ENCODE assay signal across 8 mouse cellular contexts in the genomic region with DNA sequence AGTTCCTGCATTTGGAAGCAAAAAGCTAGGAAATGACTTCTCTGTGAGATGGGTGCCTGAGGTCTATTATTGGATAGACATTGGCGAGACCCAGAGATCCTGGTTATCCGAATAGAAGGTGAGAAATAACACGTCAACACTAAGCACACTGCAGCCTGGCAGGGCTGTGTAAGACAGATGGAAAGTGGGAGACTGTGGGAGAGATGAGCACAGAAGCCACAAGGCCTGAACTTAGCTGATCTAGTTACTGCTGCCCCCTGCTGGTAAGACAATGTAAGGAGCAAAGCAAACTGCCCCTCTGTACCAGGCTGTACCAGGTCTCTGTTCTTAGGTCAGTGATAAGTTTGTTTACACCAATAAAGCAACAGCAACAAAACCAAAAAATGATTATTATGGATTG. TPM values are rescaled to one million over a fixed set of nuclear protein-coding genes. Genes with fewer than 3 reads are reported as not detected.
DNase-seq lines count a peak whose midpoint lies in the region; ATAC-seq and TF ChIP-seq lines count a peak whose summit lies in the region.

No protein-coding gene starts in this region.

- H3K4me2 ChIP-seq in embryonic facial prominence, embryonic 13.5 days: no peak overlapping the region
- H3K4me2 ChIP-seq in kidney, postnatal 0 days (ENCODE audit: low read length): no peak overlapping the region

- H3K4me3 ChIP-seq in bone marrow, adult 2 months (replicated peaks; ENCODE audit: control insufficient read depth, low read depth, low read length): no peak overlapping the region
- no peak overlapping the region for H3K4me3 ChIP-seq in embryonic facial prominence, embryonic 13.5 days
- H3K4me3 ChIP-seq in heart, embryonic 10.5 days: no peak overlapping the region
- H3K4me3 ChIP-seq in kidney, postnatal 0 days (replicated peaks; ENCODE audit: low read depth, low read length): no peak overlapping the region

- H3K27ac ChIP-seq in bone marrow, adult 2 months (ENCODE audit: control insufficient read depth, insufficient read depth, low read depth, low read length, poor library complexity): no peak overlapping the region
- no peak overlapping the region for H3K27ac ChIP-seq in embryonic facial prominence, embryonic 13.5 days
- no peak overlapping the region for H3K27ac ChIP-seq in heart, embryonic 10.5 days
- no peak overlapping the region for H3K27ac ChIP-seq in kidney, postnatal 0 days

- TF ChIP-seq CTCF in bone marrow, adult 2 months (IDR thresholded peaks at IDR 0.05; ENCODE audit: control insufficient read depth, insufficient read depth, low read length): peak; percentile 86
- TF ChIP-seq CTCF in kidney, postnatal 0 days (IDR thresholded peaks at IDR 0.05; ENCODE audit: low read depth): peak; percentile 94

- WGBS in bone marrow, adult 2 months: 28% methylated on average over 3 of the region's 3 CpGs
- WGBS in embryonic facial prominence, embryonic 13.5 days: 20% methylated on average over 3 of the region's 3 CpGs
- WGBS in heart, embryonic 10.5 days: 15% methylated on average over 3 of the region's 3 CpGs
- WGBS in kidney, postnatal 0 days: 27% methylated on average over 3 of the region's 3 CpGs

- ATAC-seq in embryonic facial prominence, embryonic 13.5 days (ENCODE audit: insufficient number of reproducible peaks, insufficient read depth, low FRiP score, low TSS enrichment, low read depth): peak; percentile 74; the same call in 1 of the 2 replicates
- ATAC-seq in kidney, postnatal 0 days (replicated peaks; ENCODE audit: low FRiP score, low read depth): peak; percentile 80

- no peak for TF ChIP-seq POLR2A in bone marrow, adult 2 months (IDR thresholded peaks at IDR 0.05; ENCODE audit: borderline replicate concordance, control insufficient read depth, low read depth, low read length)

- H3K36me3 ChIP-seq in embryonic facial prominence, embryonic 13.5 days: no peaks in the 10 kb centered on the region
- no peaks in the 10 kb centered on the region for H3K36me3 ChIP-seq in heart, embryonic 10.5 days
- H3K36me3 ChIP-seq in kidney, postnatal 0 days (ENCODE audit: insufficient read depth, low read length): no peaks in the 10 kb centered on the region

- H3K27me3 ChIP-seq in embryonic facial prominence, embryonic 13.5 days: no peaks in the 10 kb centered on the region
- H3K27me3 ChIP-seq in heart, embryonic 10.5 days (ENCODE audit: insufficient read depth, poor library complexity, severe bottlenecking): no peaks in the 10 kb centered on the region
- H3K27me3 ChIP-seq in kidney, postnatal 0 days (ENCODE audit: insufficient read depth, low read length): no peaks in the 10 kb centered on the region

- no peaks in the 10 kb centered on the region for H3K4me1 ChIP-seq in bone marrow, adult 2 months (ENCODE audit: control insufficient read depth, insufficient read depth, low read length)
- peaks cover 2% of the 10 kb centered on the region for H3K4me1 ChIP-seq in embryonic facial prominence, embryonic 13.5 days
- H3K4me1 ChIP-seq in heart, embryonic 10.5 days: no peaks in the 10 kb centered on the region
- H3K4me1 ChIP-seq in kidney, postnatal 0 days (replicated peaks; ENCODE audit: insufficient read depth, low read length): no peaks in the 10 kb centered on the region

- H3K9ac ChIP-seq in embryonic facial prominence, embryonic 13.5 days: no peak overlapping the region
- no peak overlapping the region for H3K9ac ChIP-seq in kidney, postnatal 0 days (ENCODE audit: low read depth, low read length)

- peak; percentile 92 for DNase-seq in CD4-positive, CD25-positive, alpha-beta regulatory T cell, adult 2 months (ENCODE audit: low read depth, low spot score)
- peak; percentile 82 for DNase-seq in heart, embryonic 10.5 days (ENCODE audit: low spot score)
- peak; percentile 92 for DNase-seq in kidney, postnatal 0 days (ENCODE audit: low spot score)
- DNase-seq in liver: peak; percentile 81
- DNase-seq in naive thymus-derived CD4-positive, alpha-beta T cell, adult 2 months (ENCODE audit: low read depth): peak; percentile 92
- DNase-seq in spleen, postnatal 4 days (ENCODE audit: low spot score in 2 of 2): peak; percentile 79 to 93

- no peaks in the 10 kb centered on the region for H3K9me3 ChIP-seq in embryonic facial prominence, embryonic 13.5 days
- H3K9me3 ChIP-seq in heart, embryonic 10.5 days: no peaks in the 10 kb centered on the region
- H3K9me3 ChIP-seq in kidney, postnatal 0 days (replicated peaks; ENCODE audit: low read length): no peaks in the 10 kb centered on the region

RNA-seq across cellular contexts. Expression of gene Med7, which starts 5.6 kb away (rescaled TPM):
- 36.6 and 41.4 TPM in 2 replicates for polyA plus RNA-seq in bone marrow, adult 2 months (2011; ENCODE audit: insufficient read depth, insufficient read length, low replicate concordance, missing spikeins)
- 83.3 and 83.5 TPM in 2 replicates for polyA plus RNA-seq in embryonic facial prominence, embryonic 13.5 days (2015; fragmentation: Nextera tagmentation; extraction: Ambion mirVana)
- 67.5 and 79.6 TPM in 2 replicates for polyA plus RNA-seq in heart, embryonic 10.5 days (2016; fragmentation: Nextera tagmentation; extraction: Ambion mirVana)
- 80.5 and 87.9 TPM in 2 replicates for polyA plus RNA-seq in kidney, postnatal 0 days (2015; fragmentation: Nextera tagmentation; extraction: Ambion mirVana)

RNA-seq across cellular contexts. Expression of gene Havcr2, which starts 23.6 kb away (rescaled TPM):
- 1.3 and 1.4 TPM in 2 replicates for polyA plus RNA-seq in bone marrow, adult 2 months (2011; ENCODE audit: insufficient read depth, insufficient read length, low replicate concordance, missing spikeins)
- not detected in 2 replicates for polyA plus RNA-seq in embryonic facial prominence, embryonic 13.5 days (2015; fragmentation: Nextera tagmentation; extraction: Ambion mirVana)
- 0.06 TPM in 1 of 2 replicates, not detected in the other for polyA plus RNA-seq in heart, embryonic 10.5 days (2016; fragmentation: Nextera tagmentation; extraction: Ambion mirVana)
- polyA plus RNA-seq in kidney, postnatal 0 days (2015; fragmentation: Nextera tagmentation; extraction: Ambion mirVana): 0.06 and 0.11 TPM in 2 replicates

RNA-seq across cellular contexts. Expression of gene Fam71b, which starts 34.8 kb away (rescaled TPM):
- not detected in 2 replicates for polyA plus RNA-seq in bone marrow, adult 2 months (2011; ENCODE audit: insufficient read depth, insufficient read length, low replicate concordance, missing spikeins)
- not detected in 2 replicates for polyA plus RNA-seq in embryonic facial prominence, embryonic 13.5 days (2015; fragmentation: Nextera tagmentation; extraction: Ambion mirVana)
- not detected in 2 replicates for polyA plus RNA-seq in heart, embryonic 10.5 days (2016; fragmentation: Nextera tagmentation; extraction: Ambion mirVana)
- polyA plus RNA-seq in kidney, postnatal 0 days (2015; fragmentation: Nextera tagmentation; extraction: Ambion mirVana): not detected in 2 replicates

RNA-seq across cellular contexts. Expression of gene Itk, which starts 41.8 kb away (rescaled TPM):
- 0.68 and 4.4 TPM in 2 replicates for polyA plus RNA-seq in bone marrow, adult 2 months (2011; ENCODE audit: insufficient read depth, insufficient read length, low replicate concordance, missing spikeins)
- 0.07 TPM in 1 of 2 replicates, not detected in the other for polyA plus RNA-seq in embryonic facial prominence, embryonic 13.5 days (2015; fragmentation: Nextera tagmentation; extraction: Ambion mirVana)
- 0.09 TPM in 1 of 2 replicates, not detected in the other for polyA plus RNA-seq in heart, embryonic 10.5 days (2016; fragmentation: Nextera tagmentation; extraction: Ambion mirVana)
- polyA plus RNA-seq in kidney, postnatal 0 days (2015; fragmentation: Nextera tagmentation; extraction: Ambion mirVana): 0.04 and 0.05 TPM in 2 replicates
